Mouse (Mus musculus): ENCODE results near the gene Pard3.

GRCm38 (mm10) chr8:127157087-127157486 is 93.4 kb downstream of the Pard3 start:
- TF ChIP-seq CTCF (IDR thresholded peaks at IDR 0.05; ENCODE audit: insufficient read depth, low read depth, low read length), result no peak
- TF ChIP-seq POLR2A (IDR thresholded peaks at IDR 0.05; ENCODE audit: insufficient read depth, low read depth, low read length), result no peak
